Mouse (Mus musculus) kidney, adult 2 months (tissue): Measurements from ENCODE around the gene Knstrn. TPM values are rescaled to one million over a fixed set of nuclear protein-coding genes. Genes with fewer than 3 reads are reported as not detected.
A peak's percentile ranks its signal among the peaks of the same experiment; 100 is the strongest.

Experiments used
- DNase-seq: peaks from one replicate; pipeline ENCODE4 v3.0.0; 2021
- H3K27ac ChIP-seq: fragments of 200-500 bp; 2 replicates; pipeline ENCODE4 v1.5.1; 2012; ENCODE audit warnings: low read depth, low read length, control low read depth, inconsistent platforms; ENCODE audit not compliant: insufficient read depth
- H3K27me3 ChIP-seq: fragments of 200-500 bp; replicated peaks from 2 replicates; pipeline ENCODE4 v1.6.1; 2012; ENCODE audit warnings: mild to moderate bottlenecking, moderate library complexity, low read length, inconsistent platforms; ENCODE audit not compliant: control insufficient read depth, insufficient read depth
- H3K36me3 ChIP-seq: fragments of 200-500 bp; 2 replicates; pipeline ENCODE4 v1.6.1; 2012; ENCODE audit warnings: mild to moderate bottlenecking, moderate library complexity, low read length, inconsistent platforms; ENCODE audit not compliant: control insufficient read depth, insufficient read depth
- H3K4me1 ChIP-seq: fragments of 200-500 bp; 2 replicates; pipeline ENCODE4 v1.6.1; 2011; ENCODE audit warnings: low read length; ENCODE audit not compliant: control insufficient read depth, insufficient read depth
- H3K4me3 ChIP-seq: fragments of 200-500 bp; 2 replicates; pipeline ENCODE4 v1.5.1; 2011; ENCODE audit warnings: mild to moderate bottlenecking, low read depth, low read length, control low read depth; ENCODE audit not compliant: insufficient read depth
- CTCF ChIP-seq: fragments of 200-500 bp; conservative IDR thresholded peaks from 2 replicates; pipeline ENCODE4 v1.5.1; 2011; ENCODE audit warnings: low read depth, mild to moderate bottlenecking, control low read depth, low read length, moderate library complexity, mixed read lengths; ENCODE audit not compliant: insufficient read depth, insufficient read length
- POLR2A ChIP-seq: fragments of 200-500 bp; IDR thresholded peaks from one replicate; pipeline ENCODE4 v1.6.1; 2011; ENCODE audit warnings: low read depth, low read length, control low read depth
- WGBS: fragments of 180-500 bp; shearing (Covaris S2); methylation state at CpG from one replicate; pipeline ENCODE4 v1.1.7; 2018; 5-methylcytosine and 5-hydroxymethylcytosine counted together
- polyA plus RNA-seq: library from polyadenylated mRNA; depleted of rRNA; stranded (reverse); fragments of >200 nt; gene quantifications from 2 replicates; pipeline ENCODE4 v1.2.3, GENCODE M21; 2012; rRNA removed

Gene Knstrn
- polyA plus RNA-seq, result 0.56 and 0.61 TPM in 2 replicates

DNA sequence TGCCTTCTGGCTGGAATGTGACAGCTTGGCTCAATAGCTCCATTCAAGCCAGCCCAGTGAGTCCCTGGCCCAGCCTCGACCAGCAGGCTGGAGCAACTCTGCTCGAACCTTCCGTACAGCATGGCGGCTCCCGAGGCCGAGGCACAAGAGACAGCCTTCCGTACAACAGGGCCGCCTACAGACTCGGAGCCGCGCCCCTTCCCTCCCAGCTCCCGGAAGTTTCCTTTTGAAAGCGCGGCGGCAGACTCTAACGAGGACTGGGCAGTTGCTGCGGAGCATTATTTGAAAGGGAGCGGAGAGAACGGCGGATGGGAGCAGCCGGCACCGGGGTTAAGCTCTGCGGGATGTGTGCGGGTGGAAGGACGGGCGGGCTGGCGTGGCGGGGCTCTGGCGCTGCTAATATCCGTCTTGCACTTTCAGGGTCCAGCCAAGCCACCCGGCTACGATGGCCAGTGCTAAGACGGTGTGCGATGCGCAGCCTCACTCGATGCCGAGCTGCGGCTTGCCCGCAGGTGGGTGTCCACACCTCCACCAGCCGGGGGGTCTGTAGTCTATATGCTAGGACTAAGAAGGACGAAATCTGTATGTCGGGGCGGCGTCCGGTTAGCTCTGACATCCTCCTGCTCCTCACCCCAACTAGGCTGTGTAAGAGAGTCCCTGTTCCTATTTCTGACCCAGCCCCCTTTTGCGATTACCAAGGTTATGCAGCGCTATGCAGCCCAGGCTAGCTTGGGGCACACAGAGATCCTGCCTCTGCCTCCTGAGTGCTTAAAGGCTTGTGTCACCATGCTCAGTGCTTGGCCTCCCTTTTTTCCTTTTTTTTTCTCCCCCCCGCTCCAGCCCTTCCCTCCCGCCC is at the start of gene Knstrn:
Gene Knstrn, plus strand, starts transcription at position 23 of the 856 bp plus-strand sequence.
- DNase-seq, result peak; percentile 93
- no peaks in the 10 kb centered on the region for H3K4me1 ChIP-seq
- TF ChIP-seq POLR2A (no peak), CTCF (no peak)
- no peaks in the 10 kb centered on the region for H3K36me3 ChIP-seq
- no peak within 1 kb of the TSS for H3K27ac ChIP-seq
- under 1% methylated on average over 49 of the region's 49 CpGs for WGBS
- no peaks in the 10 kb centered on the region for H3K27me3 ChIP-seq
- H3K4me3 ChIP-seq, result peak within 1 kb of the TSS; percentile 63

DNA sequence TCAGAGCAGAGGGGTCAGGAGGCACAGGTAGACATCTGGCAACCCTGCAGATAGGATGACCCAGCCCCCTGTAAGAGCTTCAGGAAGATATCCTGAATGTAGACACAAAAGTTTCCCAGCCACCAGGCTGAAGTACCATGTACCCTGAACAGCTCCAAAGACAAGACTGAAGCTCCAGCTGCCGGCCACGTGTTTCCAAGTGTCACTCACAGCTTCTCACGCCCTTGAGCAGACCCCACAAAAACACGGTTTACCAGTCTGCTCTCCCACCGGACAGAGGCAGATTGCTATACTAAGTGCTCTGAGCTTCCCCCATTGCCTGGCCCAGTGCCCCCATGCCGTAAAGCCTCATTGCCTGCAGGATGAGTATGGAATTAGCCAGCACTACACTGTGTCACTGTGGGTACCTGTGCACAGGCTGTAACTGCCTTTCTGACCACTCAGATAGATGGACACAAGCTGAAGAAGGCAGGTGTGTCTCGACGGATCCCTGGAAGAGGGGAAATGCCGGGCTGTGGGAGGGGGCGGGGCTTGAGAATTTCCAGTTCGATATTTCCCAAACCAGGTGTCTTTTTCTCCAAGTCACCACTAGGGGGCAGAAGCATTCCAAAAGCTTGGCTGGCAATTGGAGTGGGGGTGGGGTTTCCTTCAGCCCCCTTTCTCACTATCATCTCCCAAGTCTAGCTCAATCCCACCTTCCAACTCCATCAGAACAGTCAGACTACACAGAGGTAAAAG is 49.5 kb upstream of the Knstrn start:
- no peak for TF ChIP-seq POLR2A
- peak; percentile 50 for TF ChIP-seq CTCF
- peaks cover 14% of the 10 kb centered on the region; the same call in 1 of the 2 replicates for H3K4me1 ChIP-seq
- H3K4me3 ChIP-seq, result no peak overlapping the region
- no peaks in the 10 kb centered on the region for H3K36me3 ChIP-seq
- 31% methylated on average over 11 of the region's 11 CpGs for WGBS
- DNase-seq, result peak; percentile 57
- no peak overlapping the region for H3K27ac ChIP-seq
- no peaks in the 10 kb centered on the region for H3K27me3 ChIP-seq

DNA sequence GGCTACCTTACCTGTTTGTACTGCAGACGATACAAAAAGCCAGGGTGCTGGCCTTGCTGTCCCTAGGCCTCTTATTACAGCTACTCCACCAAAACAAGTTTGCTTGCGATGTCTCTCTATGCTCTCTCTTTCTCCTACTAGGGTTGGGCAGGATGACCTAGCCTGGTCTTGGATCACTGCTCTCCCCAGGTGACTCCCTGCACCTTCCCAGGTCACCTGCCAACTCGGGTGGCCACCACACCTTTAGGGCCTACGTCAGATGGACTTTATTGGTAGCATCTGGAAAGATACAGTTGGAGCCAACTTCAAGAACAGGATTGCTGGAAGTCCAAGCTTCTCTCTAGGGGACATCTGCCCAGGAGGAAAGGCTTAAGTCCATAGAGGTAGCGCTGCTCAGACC is 48.9 kb upstream of the Knstrn start:
- no peaks in the 10 kb centered on the region for H3K27me3 ChIP-seq
- no peak for TF ChIP-seq CTCF
- no peak for TF ChIP-seq POLR2A
- 74% methylated on average over 5 of the region's 5 CpGs for WGBS
- H3K27ac ChIP-seq, result no peak overlapping the region
- no peak overlapping the region for H3K4me3 ChIP-seq
- no peak for DNase-seq
- no peaks in the 10 kb centered on the region for H3K36me3 ChIP-seq
- peaks cover 14% of the 10 kb centered on the region; the same call in 1 of the 2 replicates for H3K4me1 ChIP-seq

DNA sequence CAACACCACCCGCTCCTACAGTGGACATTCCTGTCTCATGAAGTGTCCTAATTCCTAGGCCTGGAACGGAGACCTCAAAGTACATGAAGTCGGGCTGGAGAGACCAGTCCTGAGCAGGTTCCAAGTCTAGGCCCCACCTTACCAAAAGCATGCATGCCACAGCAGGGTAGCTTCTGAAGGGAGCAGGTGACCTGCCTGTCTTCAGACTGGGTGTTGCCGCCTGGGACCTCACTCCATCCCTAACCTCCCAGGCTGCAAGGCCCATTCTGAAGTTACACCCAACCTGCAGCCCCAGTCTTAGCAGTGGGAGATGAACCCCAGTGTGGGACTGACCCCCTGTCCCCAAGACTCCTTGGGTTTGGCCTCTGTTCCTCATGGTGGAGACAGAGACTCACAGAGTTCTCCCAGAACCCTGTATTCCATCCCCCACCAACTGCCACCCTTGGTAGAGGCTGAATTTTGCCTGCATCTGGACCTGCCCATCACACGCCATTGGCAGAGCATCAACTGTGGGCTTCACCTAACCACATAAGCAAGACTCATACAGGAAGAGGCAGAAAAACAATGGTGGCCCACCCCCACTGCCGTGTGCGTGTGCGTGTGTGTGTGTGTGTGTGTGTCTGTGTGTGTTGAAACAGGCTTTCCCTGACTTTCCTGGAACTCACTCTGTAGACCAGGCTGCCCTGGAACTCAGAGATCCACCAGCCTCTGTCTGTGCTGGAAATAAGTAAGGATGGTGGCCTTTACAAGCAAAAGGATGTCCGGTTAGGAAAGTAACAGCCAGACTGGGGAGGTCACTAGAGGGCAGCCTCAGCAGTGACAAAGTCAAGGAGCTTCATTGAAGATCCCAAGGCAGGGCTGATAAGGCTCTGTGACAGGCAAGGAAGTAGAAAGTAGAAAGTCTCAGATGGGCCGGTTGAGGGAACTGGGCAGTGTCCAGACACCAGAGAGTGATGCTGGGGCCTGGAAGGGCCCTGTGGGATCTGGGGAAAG is 47.5 kb upstream of the Knstrn start:
- Histone ChIP-seq H3K27me3 (no peaks in the 10 kb centered on the region), H3K4me3 (no peak overlapping the region), H3K36me3 (no peaks in the 10 kb centered on the region), H3K27ac (no peak overlapping the region), H3K4me1 (peaks cover 14% of the 10 kb centered on the region; the same call in 1 of the 2 replicates)
- TF ChIP-seq CTCF, result 0 out of 2 replicates have a peak, but pooled peaks have one; percentile 14
- no peak for TF ChIP-seq POLR2A
- no peak for DNase-seq
- 77% methylated on average over 10 of the region's 10 CpGs for WGBS

DNA sequence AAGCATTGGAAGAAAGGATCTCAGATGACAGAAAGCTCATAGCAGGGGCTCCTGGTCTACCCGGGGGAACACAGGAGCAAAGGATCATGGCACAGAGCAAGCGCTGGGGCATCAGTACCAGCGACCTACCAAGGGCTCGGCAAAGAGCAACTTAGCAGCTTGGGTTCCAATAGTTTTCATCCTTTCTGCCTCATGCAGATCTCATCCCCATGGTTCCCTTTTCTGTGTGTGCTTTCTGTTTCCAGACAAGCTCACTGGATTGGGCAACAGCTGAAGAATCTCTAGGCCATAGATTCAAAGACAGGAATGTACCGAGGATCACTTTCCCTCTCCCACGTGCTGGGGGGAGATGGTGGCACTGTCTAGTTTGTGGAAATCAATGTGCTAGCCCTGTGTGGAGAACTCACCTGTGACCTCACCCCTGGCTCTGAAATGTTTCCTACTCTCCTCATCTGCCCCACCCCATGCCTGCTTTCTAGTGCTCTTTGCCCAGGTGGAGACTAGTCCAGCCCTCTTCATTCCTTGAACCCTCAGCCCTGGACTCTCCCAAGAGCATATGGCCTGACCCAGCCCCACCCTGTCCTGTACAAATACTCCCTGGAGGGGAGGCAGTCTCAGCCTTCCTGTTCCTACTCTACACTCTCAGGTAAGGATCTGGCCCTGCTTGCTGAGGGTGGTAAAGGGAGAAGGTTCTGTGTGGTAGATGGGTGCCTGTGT is 41.5 kb upstream of the Knstrn start, which contains the start of gene Phgr1:
Gene Phgr1, plus strand, starts transcription at position 612 of the 717 bp plus-strand sequence.
- TF ChIP-seq POLR2A (no peak), CTCF (no peak)
- Histone ChIP-seq H3K4me3 (no peak within 1 kb of the TSS), H3K4me1 (no peaks in the 10 kb centered on the region), H3K27ac (no peak within 1 kb of the TSS), H3K27me3 (no peaks in the 10 kb centered on the region), H3K36me3 (no peaks in the 10 kb centered on the region)
- no peak for DNase-seq
- 70% methylated on average over 6 of the region's 6 CpGs for WGBS

DNA sequence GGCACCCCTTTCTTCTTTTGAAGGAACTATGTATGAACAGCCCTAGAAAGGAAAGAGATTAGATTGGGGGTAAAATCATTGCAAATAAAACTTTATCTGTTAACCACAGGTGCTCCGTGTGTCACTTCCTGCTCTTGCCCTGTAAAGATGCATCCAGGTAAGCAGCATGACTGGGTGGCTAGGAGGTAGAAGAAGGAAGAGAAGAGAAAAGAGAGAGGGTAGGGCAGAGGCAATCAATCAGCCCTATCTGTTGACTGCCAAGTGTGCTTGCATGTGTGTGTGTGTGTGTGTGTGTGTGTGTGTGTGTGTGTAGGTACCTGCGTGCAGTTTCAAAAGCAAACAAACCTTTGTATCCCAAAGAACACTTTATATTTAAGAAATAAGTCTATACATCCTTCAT is 39.3 kb upstream of the Knstrn start:
- no peak for TF ChIP-seq CTCF
- no peak for TF ChIP-seq POLR2A
- Histone ChIP-seq H3K36me3 (no peaks in the 10 kb centered on the region), H3K4me3 (no peak overlapping the region), H3K4me1 (no peaks in the 10 kb centered on the region), H3K27ac (no peak overlapping the region), H3K27me3 (no peaks in the 10 kb centered on the region)
- WGBS, result 75% methylated on average over 2 of the region's 2 CpGs
- no peak for DNase-seq
